Comparison of ENCODE assay signal across 8 mouse cellular contexts in the genomic region with DNA sequence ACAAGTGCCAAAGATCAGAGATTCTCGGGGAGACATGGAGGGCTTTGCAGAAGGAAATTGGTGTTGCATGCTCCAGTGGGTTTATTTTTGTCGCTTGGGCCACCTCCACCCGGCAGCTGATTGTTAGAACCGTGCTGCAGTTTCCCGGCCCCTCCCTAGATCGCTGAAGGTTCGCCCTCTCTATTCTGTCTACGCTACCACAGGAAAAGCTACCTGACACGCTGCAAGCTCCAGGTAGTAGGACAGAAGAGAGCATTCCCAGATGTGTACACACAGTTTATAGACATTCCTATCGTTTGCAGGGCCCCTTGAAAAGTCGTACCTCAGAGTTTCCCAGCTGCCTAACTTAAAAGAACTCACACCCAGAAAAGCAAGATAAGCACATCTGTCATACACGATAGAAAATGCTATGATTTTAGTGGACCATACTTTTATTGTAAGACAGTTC. TPM values are rescaled to one million over a fixed set of nuclear protein-coding genes. Genes with fewer than 3 reads are reported as not detected.
DNase-seq lines count a peak whose midpoint lies in the region; ATAC-seq and TF ChIP-seq lines count a peak whose summit lies in the region.

No protein-coding gene starts in this region.

- under 1% methylated on average over 12 of the region's 12 CpGs for WGBS in cerebellum, adult 2 months
- WGBS in liver, adult 2 months: under 1% methylated on average over 12 of the region's 12 CpGs
- WGBS in neural tube, embryonic 15.5 days: 2% methylated on average over 12 of the region's 12 CpGs

- peak overlapping the region; percentile 96 for H3K4me2 ChIP-seq in CH12.LX (ENCODE audit: insufficient read depth, low read depth, poor library complexity, severe bottlenecking)
- peak overlapping the region; percentile 74 for H3K4me2 ChIP-seq in neural tube, embryonic 15.5 days

- dilution Hi-C loops in CH12.LX (cut with MboI; ENCODE audit: extremely low pct_ligation_motif_present, extremely low pct_unique_long_range_greater_than_20kb, low sequenced_read_pairs): no loop called here

- H3K4me3 ChIP-seq in cerebellum, adult 2 months (replicated peaks; ENCODE audit: insufficient read depth, low read depth, low read length): peak overlapping the region; percentile 94
- peak overlapping the region; percentile 67 to 85 (median 81) for H3K4me3 ChIP-seq in CH12.LX (replicated peaks in 1 of 3; ENCODE audit: low read depth in 2 of 3, low read length in 2 of 3, poor library complexity in 1 of 3)
- peak overlapping the region; percentile 84 for H3K4me3 ChIP-seq in liver, adult 2 months (ENCODE audit: insufficient read depth, low read depth, low read length)
- H3K4me3 ChIP-seq in neural tube, embryonic 15.5 days (replicated peaks): peak overlapping the region; percentile 97

- peaks cover 0 to 11% of the 10 kb centered on the region in 2 experiments for H3K36me3 ChIP-seq in CH12.LX (replicated peaks in 1 of 2; ENCODE audit: control insufficient read depth in 1 of 2, insufficient read depth in 1 of 2, low read length in 1 of 2)
- peaks cover 9% of the 10 kb centered on the region; the same call in 1 of the 2 replicates for H3K36me3 ChIP-seq in liver, adult 2 months (ENCODE audit: control insufficient read depth, insufficient read depth, low read length)
- peaks cover 4% of the 10 kb centered on the region for H3K36me3 ChIP-seq in neural tube, embryonic 15.5 days

- TF ChIP-seq RAD21 in CH12.LX (IDR thresholded peaks at IDR 0.05; ENCODE audit: low read depth, low read length): no peak

- H3K9me3 ChIP-seq in CH12.LX (replicated peaks; ENCODE audit: low read length): no peaks in the 10 kb centered on the region
- no peaks in the 10 kb centered on the region for H3K9me3 ChIP-seq in neural tube, embryonic 15.5 days (replicated peaks)

- peak; percentile 36; the same call in 1 of the 2 replicates for ATAC-seq in erythroid progenitor cell, adult 5-6 weeks (replicated peaks; ENCODE audit: low FRiP score, poor library complexity, severe bottlenecking)
- ATAC-seq in neural tube, embryonic 15.5 days (ENCODE audit: low FRiP score): peak; percentile 5

- no peaks in the 10 kb centered on the region for H3K27me3 ChIP-seq in cerebellum, adult 2 months (ENCODE audit: control insufficient read depth, insufficient read depth, low read length)
- H3K27me3 ChIP-seq in CH12.LX (replicated peaks): no peaks in the 10 kb centered on the region
- no peaks in the 10 kb centered on the region for H3K27me3 ChIP-seq in liver, adult 2 months (ENCODE audit: control insufficient read depth, insufficient read depth, low read length)
- H3K27me3 ChIP-seq in neural tube, embryonic 15.5 days (replicated peaks): no peaks in the 10 kb centered on the region

- in situ Hi-C loops in CH12.LX (cut with MboI; ENCODE audit: low pct_ligation_motif_present, low pct_unique_long_range_greater_than_20kb, low sequenced_read_pairs): no loop called here

- TF ChIP-seq CTCF in cerebellum, adult 2 months (IDR thresholded peaks at IDR 0.05; ENCODE audit: borderline replicate concordance, insufficient read depth, low read depth, low read length): no peak
- no peak for TF ChIP-seq CTCF in CH12.LX (conservative IDR thresholded peaks at IDR 0.05 in 1 of 2, IDR thresholded peaks at IDR 0.05 in 1 of 2; ENCODE audit: low read depth in 2 of 2, low read length in 2 of 2)
- no peak for TF ChIP-seq CTCF in liver, adult 2 months (IDR thresholded peaks at IDR 0.05; ENCODE audit: low read depth, low read length)

- TF ChIP-seq EP300 in CH12.LX (IDR thresholded peaks at IDR 0.05; ENCODE audit: low read length): no peak

- no peak for TF ChIP-seq POLR2A in cerebellum, adult 2 months (IDR thresholded peaks at IDR 0.05; ENCODE audit: borderline replicate concordance, insufficient read depth, low read length)
- no peak for TF ChIP-seq POLR2A in CH12.LX (IDR thresholded peaks at IDR 0.05; ENCODE audit: low read depth, low read length)
- TF ChIP-seq POLR2A in liver, adult 2 months (IDR thresholded peaks at IDR 0.05; ENCODE audit: extremely low read depth, insufficient read depth, low read length): no peak

- peak overlapping the region; percentile 87 for H3K27ac ChIP-seq in cerebellum, adult 2 months (ENCODE audit: insufficient read depth, low read length)
- H3K27ac ChIP-seq in CH12.LX (ENCODE audit: insufficient read depth, low read depth): peak overlapping the region; percentile 72
- peak overlapping the region; percentile 88 for H3K27ac ChIP-seq in liver, adult 2 months (replicated peaks; ENCODE audit: insufficient read depth, low read depth, low read length)
- H3K27ac ChIP-seq in neural tube, embryonic 15.5 days (replicated peaks): peak overlapping the region; percentile 95

- no peaks in the 10 kb centered on the region; the same call in 1 of the 2 replicates for H3K4me1 ChIP-seq in cerebellum, adult 2 months (ENCODE audit: control insufficient read depth, insufficient read depth, low read length)
- peaks cover 4 to 31% of the 10 kb centered on the region in 2 experiments; a peak in 2 of 4 replicates for H3K4me1 ChIP-seq in CH12.LX (ENCODE audit: control insufficient read depth in 1 of 2, insufficient read depth in 2 of 2)
- H3K4me1 ChIP-seq in liver, adult 2 months (ENCODE audit: control insufficient read depth, insufficient read depth, low read length): peaks cover 5% of the 10 kb centered on the region; the same call in 1 of the 2 replicates
- peaks cover 42% of the 10 kb centered on the region for H3K4me1 ChIP-seq in neural tube, embryonic 15.5 days

- DNase-seq in cerebellum, adult 2 months: no peak
- no peak for DNase-seq in cerebellum, postnatal 4 days (ENCODE audit: low spot score in 2 of 2)
- DNase-seq in CH12.LX (ENCODE audit: extremely low read depth): peak; percentile 42
- no peak for DNase-seq in liver, adult 2 months (ENCODE audit: extremely low read depth, low read depth, low spot score)
- no peak for DNase-seq in adrenal gland, adult 2 months
- no peak for DNase-seq in kidney, postnatal 14 days

- H3K9ac ChIP-seq in CH12.LX (ENCODE audit: insufficient read depth, low read depth): peak overlapping the region; percentile 90
- H3K9ac ChIP-seq in liver, adult 2 months (ENCODE audit: low read depth, low read length): peak overlapping the region; percentile 87
- H3K9ac ChIP-seq in neural tube, embryonic 15.5 days (replicated peaks): peak overlapping the region; percentile 96

- H3K79me2 ChIP-seq in CH12.LX (replicated peaks; ENCODE audit: control insufficient read depth, extremely low read depth, insufficient read depth, poor library complexity, severe bottlenecking): peaks cover 48% of the 10 kb centered on the region
- H3K79me2 ChIP-seq in liver, adult 2 months (ENCODE audit: control insufficient read depth, insufficient read depth, low read length): peaks cover 9% of the 10 kb centered on the region; the same call in 1 of the 2 replicates

TF ChIP-seq in CH12.LX, 34 proteins besides CTCF, POLR2A, EP300 and RAD21:
- TF ChIP-seq MXI1 (IDR thresholded peaks at IDR 0.05; ENCODE audit: low read depth, low read length) (0 out of 2 replicates have a peak, but pooled peaks have one; percentile 1), JUND (conservative IDR thresholded peaks at IDR 0.05; ENCODE audit: low read depth, low read length) (no peak), MAX (IDR thresholded peaks at IDR 0.05; ENCODE audit: low read length) (no peak; the same call in 1 of the 2 replicates), TCF12 (IDR thresholded peaks at IDR 0.05; ENCODE audit: low read depth, low read length) (0 out of 2 replicates have a peak, but pooled peaks have one; percentile 6), SIN3A (IDR thresholded peaks at IDR 0.05; ENCODE audit: low read length) (peak; percentile 63; the same call in 1 of the 2 replicates)

RNA-seq across cellular contexts. Expression of a gene that starts 1.1 kb away (rescaled TPM):
- polyA plus RNA-seq in cerebellum, adult 2 months (2012; rRNA removed): 45.6 and 53.7 TPM in 2 replicates
- total RNA-seq in CH12.LX (2012; rRNA removed) (113 and 139 TPM in 2 replicates), CH12.LX (2014; rRNA removed) (288 and 317 TPM in 2 replicates)
- 120 and 140 TPM in 2 replicates for polyA plus RNA-seq in CH12.LX (2012; ENCODE audit: insufficient read length, low read depth)
- 125 and 127 TPM in 2 replicates for total RNA-seq in erythroid progenitor cell, adult 5-6 weeks (2015; ENCODE audit: low replicate concordance)
- 73.6 and 89.7 TPM in 2 replicates for total RNA-seq in erythroid progenitor cell, adult 5-6 weeks (2017; ENCODE audit: low replicate concordance)
- 29.1 and 30.1 TPM in 2 replicates for total RNA-seq in liver, adult 2 months (2014; rRNA removed)
- polyA plus RNA-seq in liver, adult 2 months (2012; rRNA removed): 8.1 and 8.4 TPM in 2 replicates
- polyA plus RNA-seq in neural tube, embryonic 15.5 days (2015; fragmentation: Nextera tagmentation; extraction: Ambion mirVana): 144 and 167 TPM in 2 replicates
- 100 to 1,000 TPM in 1 of 2 experiments, 10 to 100 TPM in 1; 77.7 to 109 TPM for total RNA-seq in adrenal gland, adult 2 months (2021)
- polyA plus RNA-seq in adrenal gland, adult 2 months (2012; rRNA removed): 5.8 and 7.3 TPM in 2 replicates

RNA-seq across cellular contexts. Expression of a gene that starts 1.6 kb away (rescaled TPM):
- 13.7 and 14.7 TPM in 2 replicates for polyA plus RNA-seq in cerebellum, adult 2 months (2012; rRNA removed)
- total RNA-seq in CH12.LX (2012; rRNA removed) (10.3 and 10.4 TPM in 2 replicates), CH12.LX (2014; rRNA removed) (13.1 and 14.1 TPM in 2 replicates)
- 6.8 and 8.1 TPM in 2 replicates for polyA plus RNA-seq in CH12.LX (2012; ENCODE audit: insufficient read length, low read depth)
- total RNA-seq in erythroid progenitor cell, adult 5-6 weeks (2015; ENCODE audit: low replicate concordance): 18.9 and 28.1 TPM in 2 replicates
- 6.4 and 19.6 TPM in 2 replicates for total RNA-seq in erythroid progenitor cell, adult 5-6 weeks (2017; ENCODE audit: low replicate concordance)
- 30.5 and 39.8 TPM in 2 replicates for total RNA-seq in liver, adult 2 months (2014; rRNA removed)
- polyA plus RNA-seq in liver, adult 2 months (2012; rRNA removed): 5.4 and 7.5 TPM in 2 replicates
- polyA plus RNA-seq in neural tube, embryonic 15.5 days (2015; fragmentation: Nextera tagmentation; extraction: Ambion mirVana): 33.6 and 34.6 TPM in 2 replicates
- 10 to 100 TPM; 54.0 to 59.4 TPM for total RNA-seq in adrenal gland, adult 2 months (2021)
- 8.3 and 9.6 TPM in 2 replicates for polyA plus RNA-seq in adrenal gland, adult 2 months (2012; rRNA removed)

RNA-seq across cellular contexts. Expression of a gene that starts 47.0 kb away (rescaled TPM):
- polyA plus RNA-seq in cerebellum, adult 2 months (2012; rRNA removed): 3.2 and 4.1 TPM in 2 replicates
- total RNA-seq in CH12.LX (2012; rRNA removed) (15.2 and 18.4 TPM in 2 replicates), CH12.LX (2014; rRNA removed) (7.2 and 7.9 TPM in 2 replicates)
- polyA plus RNA-seq in CH12.LX (2012; ENCODE audit: insufficient read length, low read depth): 28.0 and 31.9 TPM in 2 replicates
- total RNA-seq in erythroid progenitor cell, adult 5-6 weeks (2015; ENCODE audit: low replicate concordance): 2.1 and 2.9 TPM in 2 replicates
- total RNA-seq in erythroid progenitor cell, adult 5-6 weeks (2017; ENCODE audit: low replicate concordance): 0.64 and 3.6 TPM in 2 replicates
- 9.3 and 12.4 TPM in 2 replicates for total RNA-seq in liver, adult 2 months (2014; rRNA removed)
- 11.6 and 15.9 TPM in 2 replicates for polyA plus RNA-seq in liver, adult 2 months (2012; rRNA removed)
- polyA plus RNA-seq in neural tube, embryonic 15.5 days (2015; fragmentation: Nextera tagmentation; extraction: Ambion mirVana): 11.9 and 24.5 TPM in 2 replicates
- total RNA-seq in adrenal gland, adult 2 months (2021): 10 to 100 TPM; 16.7 to 18.9 TPM
- 13.2 and 15.3 TPM in 2 replicates for polyA plus RNA-seq in adrenal gland, adult 2 months (2012; rRNA removed)
